Mouse (Mus musculus) liver, adult 2 months (tissue): ENCODE data around the gene Eef1a1. TPM values are rescaled to one million over a fixed set of nuclear protein-coding genes. Genes with fewer than 3 reads are reported as not detected.
"Not testable (repeated sequence)": the region's sequence is repeated elsewhere in the genome, so short reads cannot be mapped to it uniquely, and the experiment has no call there.

Experiments used
- DNase-seq: peaks from one replicate; pipeline ENCODE4 v3.0.0-alpha.2; 2011; ENCODE audit warnings: low read depth, low spot score; ENCODE audit errors: extremely low read depth
- H3K27ac ChIP-seq: fragments of 200-500 bp; replicated peaks from 2 replicates; pipeline ENCODE4 v1.5.1; 2012; ENCODE audit warnings: low read depth, mild to moderate bottlenecking, control low read depth, inconsistent platforms, low read length; ENCODE audit not compliant: insufficient read depth
- H3K27me3 ChIP-seq: fragments of 200-500 bp; 2 replicates; pipeline ENCODE4 v1.6.1; 2012; ENCODE audit warnings: mild to moderate bottlenecking, moderate library complexity, low read length, inconsistent platforms; ENCODE audit not compliant: control insufficient read depth, insufficient read depth
- H3K36me3 ChIP-seq: fragments of 200-500 bp; 2 replicates; pipeline ENCODE4 v1.6.1; 2012; ENCODE audit warnings: low read length, inconsistent platforms; ENCODE audit not compliant: control insufficient read depth, insufficient read depth
- H3K4me1 ChIP-seq: fragments of 200-500 bp; 2 replicates; pipeline ENCODE4 v1.6.1; 2011; ENCODE audit warnings: low read length; ENCODE audit not compliant: control insufficient read depth, insufficient read depth
- H3K4me3 ChIP-seq: fragments of 200-500 bp; 2 replicates; pipeline ENCODE4 v1.5.1; 2011; ENCODE audit warnings: low read depth, mild to moderate bottlenecking, control low read depth, low read length, moderate library complexity; ENCODE audit not compliant: insufficient read depth
- H3K79me2 ChIP-seq: fragments of 200-500 bp; 2 replicates; pipeline ENCODE4 v1.6.1; 2012; ENCODE audit warnings: inconsistent platforms, mild to moderate bottlenecking, low read length, moderate library complexity; ENCODE audit not compliant: control insufficient read depth, insufficient read depth
- H3K9ac ChIP-seq: fragments of 200-500 bp; 2 replicates; pipeline ENCODE4 v1.6.1; 2012; ENCODE audit warnings: low read depth, mild to moderate bottlenecking, control low read depth, inconsistent platforms, low read length
- CTCF ChIP-seq: fragments of 200-500 bp; IDR thresholded peaks from 2 replicates; pipeline ENCODE4 v1.5.1; 2011; ENCODE audit warnings: low read depth, low read length, control low read depth
- POLR2A ChIP-seq: fragments of 200-500 bp; IDR thresholded peaks from 2 replicates; pipeline ENCODE4 v1.6.1; 2011; ENCODE audit warnings: low read length, control low read depth; ENCODE audit not compliant: insufficient read depth; ENCODE audit errors: extremely low read depth
- WGBS: fragments of 180-500 bp; shearing (Covaris S2); methylation state at CpG from one replicate; pipeline ENCODE4 v1.1.7; 2018; 5-methylcytosine and 5-hydroxymethylcytosine counted together
- polyA plus RNA-seq: library from polyadenylated mRNA; depleted of rRNA; stranded (reverse); fragments of >200 nt; gene quantifications from 2 replicates; pipeline ENCODE4 v1.2.3, GENCODE M21; 2012
- total RNA-seq: library from RNA; depleted of rRNA; stranded (reverse); fragments of >200 nt; gene quantifications from 2 replicates; pipeline ENCODE4 v1.2.3, GENCODE M21; 2014

The Eef1a1 gene
- total and polyA plus RNA-seq, 2 experiments, result 2,707 to 7,986 TPM

GRCm38 (mm10) chr9:78493171-78493570, 4.2 kb upstream of the Eef1a1 start:
- Histone ChIP-seq H3K79me2 (no peaks in the 10 kb centered on the region), H3K27me3 (no peaks in the 10 kb centered on the region), H3K36me3 (no peaks in the 10 kb centered on the region), H3K9ac (no peak overlapping the region), H3K27ac (no peak overlapping the region), H3K4me1 (peaks cover 2% of the 10 kb centered on the region; the same call in 1 of the 2 replicates), H3K4me3 (no peak overlapping the region)
- DNase-seq, result no peak
- WGBS, result 88% methylated on average over 7 of the region's 7 CpGs
- no peak for TF ChIP-seq CTCF
- no peak for TF ChIP-seq POLR2A

- H3K27me3 ChIP-seq, result no peaks in the 10 kb centered on the region
- H3K27ac ChIP-seq, result no peak overlapping the region
- H3K9ac ChIP-seq, result no peak overlapping the region
- H3K36me3 ChIP-seq, result no peaks in the 10 kb centered on the region
- H3K4me3 ChIP-seq, result no peak overlapping the region
- no peaks in the 10 kb centered on the region for H3K79me2 ChIP-seq
- TF ChIP-seq CTCF (no peak), POLR2A (no peak)
- H3K4me1 ChIP-seq, result peaks cover 2% of the 10 kb centered on the region; the same call in 1 of the 2 replicates
- WGBS, result 73% methylated on average over 3 of the region's 3 CpGs
- DNase-seq, result no peak
These were observed 3.3 kb upstream of the Eef1a1 start for GRCm38 (mm10) chr9:78492254-78492653.

GRCm38 (mm10) chr9:78491169-78491568, 2.2 kb upstream of the Eef1a1 start:
- no peak for TF ChIP-seq CTCF
- TF ChIP-seq POLR2A, result no peak
- no peak for DNase-seq
- Histone ChIP-seq H3K4me3 (no peak overlapping the region), H3K36me3 (no peaks in the 10 kb centered on the region), H3K4me1 (peaks cover 2% of the 10 kb centered on the region; the same call in 1 of the 2 replicates), H3K79me2 (no peaks in the 10 kb centered on the region), H3K27me3 (no peaks in the 10 kb centered on the region), H3K27ac (no peak overlapping the region), H3K9ac (no peak overlapping the region)
- WGBS, result 77% methylated on average over 3 of the region's 3 CpGs

- not testable (repeated sequence) for H3K4me1 ChIP-seq, H3K79me2 ChIP-seq, DNase-seq, H3K27me3 ChIP-seq, H3K9ac ChIP-seq, H3K36me3 ChIP-seq, H3K4me3 ChIP-seq, H3K27ac ChIP-seq
- whole genome bisulfite sequencing, result 92% methylated on average over 5 of the region's 5 CpGs
These were observed 930 bp downstream of the Eef1a1 start for GRCm38 (mm10) chr9:78488021-78488420.

- Histone ChIP-seq H3K27me3 (no peaks in the 10 kb centered on the region), H3K79me2 (peaks cover 6% of the 10 kb centered on the region; the same call in 1 of the 2 replicates), H3K4me3 (no peak overlapping the region), H3K4me1 (peaks cover 4% of the 10 kb centered on the region; the same call in 1 of the 2 replicates), H3K27ac (no peak overlapping the region), H3K36me3 (peaks cover 8% of the 10 kb centered on the region; the same call in 1 of the 2 replicates), H3K9ac (no peak overlapping the region)
- TF ChIP-seq POLR2A (no peak), CTCF (no peak)
- DNase-seq, result no peak
- 91% methylated on average over 3 of the region's 3 CpGs for WGBS
These were observed 4.3 kb downstream of the Eef1a1 start for GRCm38 (mm10) chr9:78484660-78485059.

GRCm38 (mm10) chr9:78482386-78482785, 6.6 kb downstream of the Eef1a1 start:
- DNase-seq, result no peak
- Histone ChIP-seq H3K9ac (no peak overlapping the region), H3K36me3 (peaks cover 26% of the 10 kb centered on the region), H3K79me2 (peaks cover 6% of the 10 kb centered on the region; the same call in 1 of the 2 replicates), H3K27ac (peak overlapping the region; percentile 87), H3K27me3 (no peaks in the 10 kb centered on the region), H3K4me1 (peaks cover 8% of the 10 kb centered on the region), H3K4me3 (peak overlapping the region; percentile 64; the same call in 1 of the 2 replicates)
- 27% methylated on average over 3 of the region's 3 CpGs for WGBS
- TF ChIP-seq POLR2A, result no peak
- no peak for TF ChIP-seq CTCF
